Mouse (Mus musculus) heart, adult 2 months (tissue): ENCODE measurements around the gene Snx13.

Experiments used
- CTCF ChIP-seq: fragments of 200-600 bp; IDR thresholded peaks from 2 replicates; pipeline ENCODE4 v1.8.1; 2022; ENCODE audit warnings: antibody characterized with exemption, mild to moderate bottlenecking, moderate library complexity
- POLR2A ChIP-seq: fragments of 200-500 bp; IDR thresholded peaks from 2 replicates; pipeline ENCODE4 v1.6.1; 2011; ENCODE audit warnings: mild to moderate bottlenecking, low read depth, low read length, control low read depth; ENCODE audit not compliant: insufficient read depth

DNA sequence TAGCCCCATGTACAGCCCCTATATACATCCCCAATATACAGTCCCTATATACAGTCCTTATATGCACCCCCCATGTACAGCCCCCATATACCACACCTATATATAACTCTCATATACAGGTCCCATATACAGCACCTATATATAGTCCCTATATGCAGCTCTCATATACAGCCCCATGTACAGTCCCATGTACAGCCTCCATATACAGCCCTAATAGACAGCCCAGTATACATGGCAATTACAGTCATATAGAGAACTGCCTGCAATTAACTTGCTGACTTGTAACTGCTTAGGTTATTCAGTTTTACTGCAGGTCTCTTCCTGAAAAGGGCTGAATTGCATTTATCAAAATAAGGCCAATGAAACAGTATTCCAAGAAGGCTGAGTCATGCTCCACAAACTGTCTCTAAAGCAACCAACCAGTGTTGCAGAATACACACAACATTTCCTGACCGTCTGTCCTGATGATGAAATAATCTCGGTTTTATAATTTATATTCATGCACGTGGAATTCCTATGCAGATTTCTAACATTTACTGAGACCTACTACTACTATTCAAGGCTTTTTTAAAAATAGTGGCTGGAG lies 49.3 kb upstream of the Snx13 start:
- TF ChIP-seq CTCF = no peak
- TF ChIP-seq POLR2A = no peak
